Mouse (Mus musculus): ENCODE results near the gene Nyx. TPM values are rescaled to one million over a fixed set of nuclear protein-coding genes. Genes with fewer than 3 reads are reported as not detected.

Nyx gene
- total and polyA plus RNA-seq, 2 experiments from 2014 or later: 0.32 to 0.33 TPM

- DNase-seq (ENCODE audit: low spot score): no peak
- ATAC-seq (ENCODE audit: low FRiP score): no peak
- Histone ChIP-seq H3K4me1 (ENCODE audit: insufficient read depth, low read length) (no peaks in the 10 kb centered on the region), H3K4me3 (ENCODE audit: low read depth, low read length) (no peak overlapping the region), H3K9ac (replicated peaks; ENCODE audit: low read length, poor library complexity, severe bottlenecking) (no peak overlapping the region), H3K4me2 (ENCODE audit: low read depth, low read length, poor library complexity, severe bottlenecking) (no peak overlapping the region), H3K27ac (ENCODE audit: low read depth, low read length) (no peak overlapping the region), H3K27me3 (ENCODE audit: insufficient read depth, low read length) (no peaks in the 10 kb centered on the region; the same call in 1 of the 2 replicates), H3K9me3 (ENCODE audit: low read length) (no peaks in the 10 kb centered on the region), H3K36me3 (ENCODE audit: insufficient read depth, low read length) (no peaks in the 10 kb centered on the region)
- no peak for TF ChIP-seq CTCF (IDR thresholded peaks at IDR 0.05)
- 83% methylated on average over 5 of the region's 5 CpGs for WGBS
Observed at GRCm38 (mm10) chrX:13513864-13514263, 48.0 kb downstream of the Nyx start.

- no peaks in the 10 kb centered on the region for H3K9me3 ChIP-seq (ENCODE audit: low read length)
- ATAC-seq (ENCODE audit: low FRiP score) (no peak), DNase-seq (ENCODE audit: low spot score) (no peak)
- no peaks in the 10 kb centered on the region for H3K36me3 ChIP-seq (ENCODE audit: insufficient read depth, low read length)
- no peak overlapping the region for H3K4me2 ChIP-seq (ENCODE audit: low read depth, low read length, poor library complexity, severe bottlenecking)
- no peak overlapping the region for H3K4me3 ChIP-seq (ENCODE audit: low read depth, low read length)
- no peak for TF ChIP-seq CTCF (IDR thresholded peaks at IDR 0.05)
- WGBS: 89% methylated on average over 6 of the region's 6 CpGs
- no peaks in the 10 kb centered on the region for H3K4me1 ChIP-seq (ENCODE audit: insufficient read depth, low read length)
- H3K27me3 ChIP-seq (ENCODE audit: insufficient read depth, low read length): no peaks in the 10 kb centered on the region; the same call in 1 of the 2 replicates
- H3K27ac ChIP-seq (ENCODE audit: low read depth, low read length): no peak overlapping the region
- no peak overlapping the region for H3K9ac ChIP-seq (replicated peaks; ENCODE audit: low read length, poor library complexity, severe bottlenecking)
Observed at GRCm38 (mm10) chrX:13516451-13516850, 50.5 kb downstream of the Nyx start.

DNA sequence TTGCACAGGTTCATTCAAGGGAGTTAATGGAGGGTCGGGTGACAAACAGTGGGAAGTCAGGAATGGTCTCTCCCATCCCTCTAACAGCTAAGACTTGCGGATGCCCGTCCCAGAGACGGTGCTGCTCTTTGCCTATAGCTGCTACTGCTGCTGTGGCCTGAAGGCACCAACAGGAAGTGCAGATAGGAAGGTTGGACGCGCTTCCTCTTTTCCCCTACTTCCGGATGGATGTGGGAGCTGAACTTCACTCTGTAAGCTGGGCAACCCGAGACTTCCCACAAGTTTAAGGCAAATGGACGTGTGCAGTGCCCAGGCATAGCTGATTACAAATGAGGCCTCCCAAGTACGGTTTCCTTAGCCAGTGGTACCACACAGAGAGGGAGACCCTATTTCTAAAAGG, 52.1 kb downstream of the Nyx start:
- 78% methylated on average over 10 of the region's 10 CpGs for WGBS
- DNase-seq (ENCODE audit: low spot score) (no peak), ATAC-seq (ENCODE audit: low FRiP score) (no peak)
- Histone ChIP-seq H3K36me3 (ENCODE audit: insufficient read depth, low read length) (no peaks in the 10 kb centered on the region), H3K4me3 (ENCODE audit: low read depth, low read length) (no peak overlapping the region), H3K27me3 (ENCODE audit: insufficient read depth, low read length) (no peaks in the 10 kb centered on the region; the same call in 1 of the 2 replicates), H3K4me2 (ENCODE audit: low read depth, low read length, poor library complexity, severe bottlenecking) (no peak overlapping the region), H3K4me1 (ENCODE audit: insufficient read depth, low read length) (no peaks in the 10 kb centered on the region), H3K9ac (replicated peaks; ENCODE audit: low read length, poor library complexity, severe bottlenecking) (no peak overlapping the region), H3K27ac (ENCODE audit: low read depth, low read length) (peak overlapping the region; percentile 51; the same call in 1 of the 2 replicates), H3K9me3 (ENCODE audit: low read length) (no peaks in the 10 kb centered on the region)
- no peak for TF ChIP-seq CTCF (IDR thresholded peaks at IDR 0.05)

GRCm38 (mm10) chrX:13518781-13519407, 53.0 kb downstream of the Nyx start:
- no peak for DNase-seq (ENCODE audit: low spot score)
- ATAC-seq (ENCODE audit: low FRiP score): 0 out of 2 replicates have a peak, but pooled peaks have one; percentile 11
- TF ChIP-seq CTCF (IDR thresholded peaks at IDR 0.05): no peak

GRCm38 (mm10) chrX:13519408-13519783, 53.5 kb downstream of the Nyx start:
- Histone ChIP-seq H3K4me2 (ENCODE audit: low read depth, low read length, poor library complexity, severe bottlenecking) (no peak overlapping the region), H3K4me3 (ENCODE audit: low read depth, low read length) (no peak overlapping the region), H3K36me3 (ENCODE audit: insufficient read depth, low read length) (no peaks in the 10 kb centered on the region), H3K4me1 (ENCODE audit: insufficient read depth, low read length) (no peaks in the 10 kb centered on the region), H3K27ac (ENCODE audit: low read depth, low read length) (peak overlapping the region; percentile 57), H3K27me3 (ENCODE audit: insufficient read depth, low read length) (no peaks in the 10 kb centered on the region; the same call in 1 of the 2 replicates), H3K9ac (replicated peaks; ENCODE audit: low read length, poor library complexity, severe bottlenecking) (no peak overlapping the region), H3K9me3 (ENCODE audit: low read length) (no peaks in the 10 kb centered on the region)
- WGBS: 65% methylated on average over 5 of the region's 5 CpGs
- ATAC-seq (ENCODE audit: low FRiP score) (peak; percentile 12; the same call in 1 of the 2 replicates), DNase-seq (ENCODE audit: low spot score) (no peak)
- TF ChIP-seq CTCF (IDR thresholded peaks at IDR 0.05): no peak

More at GRCm38 (mm10) chrX:13518781-13519407, 53.0 kb downstream of the Nyx start:
- H3K27me3 ChIP-seq (ENCODE audit: insufficient read depth, low read length): no peaks in the 10 kb centered on the region; the same call in 1 of the 2 replicates
- H3K4me3 ChIP-seq (ENCODE audit: low read depth, low read length): no peak overlapping the region
- no peak overlapping the region for H3K9ac ChIP-seq (replicated peaks; ENCODE audit: low read length, poor library complexity, severe bottlenecking)
- H3K36me3 ChIP-seq (ENCODE audit: insufficient read depth, low read length): no peaks in the 10 kb centered on the region
- WGBS: 48% methylated on average over 4 of the region's 4 CpGs
- no peaks in the 10 kb centered on the region for H3K9me3 ChIP-seq (ENCODE audit: low read length)
- no peaks in the 10 kb centered on the region for H3K4me1 ChIP-seq (ENCODE audit: insufficient read depth, low read length)
- H3K4me2 ChIP-seq (ENCODE audit: low read depth, low read length, poor library complexity, severe bottlenecking): no peak overlapping the region
- peak overlapping the region; percentile 57 for H3K27ac ChIP-seq (ENCODE audit: low read depth, low read length)

DNA sequence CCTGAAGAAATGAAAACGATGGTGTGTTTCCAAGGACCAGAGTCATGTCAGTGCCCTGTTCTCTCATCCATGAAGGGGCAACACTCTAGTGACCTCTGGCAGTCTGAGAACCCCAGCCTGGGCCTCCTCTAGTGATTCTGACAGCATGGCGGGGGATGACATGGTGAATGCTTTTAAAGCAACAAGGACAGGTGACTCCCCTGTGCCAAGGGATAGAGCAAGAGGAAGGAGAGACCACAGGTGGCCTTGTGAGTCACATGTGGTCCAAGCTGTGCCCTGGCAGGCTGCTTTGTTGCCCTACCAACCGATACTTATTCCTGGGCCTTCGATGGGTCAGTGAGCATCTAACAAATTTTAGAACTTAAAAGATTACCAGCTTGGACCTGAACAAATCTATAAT, 54.7 kb downstream of the Nyx start:
- no peak for ATAC-seq (ENCODE audit: low FRiP score)

More for the DNA sequence above, 54.7 kb downstream of the Nyx start:
- H3K9me3 ChIP-seq (ENCODE audit: low read length): no peaks in the 10 kb centered on the region
- no peak overlapping the region for H3K4me3 ChIP-seq (ENCODE audit: low read depth, low read length)
- no peaks in the 10 kb centered on the region; the same call in 1 of the 2 replicates for H3K27me3 ChIP-seq (ENCODE audit: insufficient read depth, low read length)
- H3K9ac ChIP-seq (replicated peaks; ENCODE audit: low read length, poor library complexity, severe bottlenecking): no peak overlapping the region
- no peaks in the 10 kb centered on the region for H3K4me1 ChIP-seq (ENCODE audit: insufficient read depth, low read length)
- 0 out of 2 replicates have a peak, but pooled peaks cover 3% of the 10 kb centered on the region for H3K36me3 ChIP-seq (ENCODE audit: insufficient read depth, low read length)
- no peak for DNase-seq (ENCODE audit: low spot score)
- H3K4me2 ChIP-seq (ENCODE audit: low read depth, low read length, poor library complexity, severe bottlenecking): no peak overlapping the region
- TF ChIP-seq CTCF (IDR thresholded peaks at IDR 0.05): no peak
- H3K27ac ChIP-seq (ENCODE audit: low read depth, low read length): no peak overlapping the region
- 80% methylated on average over 4 of the region's 4 CpGs for WGBS

All from midbrain, postnatal 0 days (tissue).